Mouse (Mus musculus): ENCODE measurements at regions not wholly inside any gene's neighbourhood (a gene's known extent, or its start where the extent isn't known, plus 50 kb on each side); places are given as distances from the start of the nearest gene placed in this dataset.

GRCm38 (mm10) chr11:112449632-112450031 is 332.4 kb upstream of the Sox9 start:
- no peak for DNase-seq (ENCODE audit: low spot score)

- no peak for DNase-seq (ENCODE audit: low spot score)
Observed at GRCm38 (mm10) chr11:112450227-112450626, 331.8 kb upstream of the Sox9 start.

GRCm38 (mm10) chr11:112458075-112458474 is 323.9 kb upstream of the Sox9 start:
- no peak for DNase-seq (ENCODE audit: low spot score)

GRCm38 (mm10) chr11:112463121-112463520 is 318.9 kb upstream of the Sox9 start:
- DNase-seq (ENCODE audit: low spot score): no peak

- DNase-seq (ENCODE audit: low spot score): no peak
Observed at GRCm38 (mm10) chr11:112464386-112464785, 317.6 kb upstream of the Sox9 start.

- no peak for DNase-seq (ENCODE audit: low spot score)
Observed at GRCm38 (mm10) chr11:112470336-112470735, 311.7 kb upstream of the Sox9 start.

GRCm38 (mm10) chr11:112473237-112473636 is 308.8 kb upstream of the Sox9 start:
- no peak for DNase-seq (ENCODE audit: low spot score)

- DNase-seq (ENCODE audit: low spot score): no peak
Observed at GRCm38 (mm10) chr11:112473681-112474080, 308.3 kb upstream of the Sox9 start.

GRCm38 (mm10) chr11:112480360-112480759 is 301.7 kb upstream of the Sox9 start:
- no peak for DNase-seq (ENCODE audit: low spot score)

- no peak for DNase-seq (ENCODE audit: low spot score)
Observed at GRCm38 (mm10) chr11:112501781-112502180, 280.2 kb upstream of the Sox9 start.

- DNase-seq (ENCODE audit: low spot score): no peak
Observed at GRCm38 (mm10) chr11:112519076-112519475, 262.9 kb upstream of the Sox9 start.

GRCm38 (mm10) chr11:112524983-112525382 is 257.0 kb upstream of the Sox9 start:
- no peak for DNase-seq (ENCODE audit: low spot score)

- DNase-seq (ENCODE audit: low spot score): no peak
Observed at GRCm38 (mm10) chr11:112542573-112542972, 239.5 kb upstream of the Sox9 start.

- DNase-seq (ENCODE audit: low spot score): no peak
Observed at GRCm38 (mm10) chr11:112543473-112543872, 238.6 kb upstream of the Sox9 start.

- DNase-seq (ENCODE audit: low spot score): no peak
Observed at GRCm38 (mm10) chr11:112545231-112546010, 236.6 kb upstream of the Sox9 start.

- no peak for DNase-seq (ENCODE audit: low spot score)
Observed at GRCm38 (mm10) chr11:112546162-112546561, 235.9 kb upstream of the Sox9 start.

GRCm38 (mm10) chr11:112552838-112553237 is 229.2 kb upstream of the Sox9 start:
- no peak for DNase-seq (ENCODE audit: low spot score)

- DNase-seq (ENCODE audit: low spot score): no peak
Observed at GRCm38 (mm10) chr11:112563027-112563426, 219.0 kb upstream of the Sox9 start.

- no peak for DNase-seq (ENCODE audit: low spot score)
Observed at GRCm38 (mm10) chr11:112564706-112565215, 217.3 kb upstream of the Sox9 start.

GRCm38 (mm10) chr11:112566071-112566470 is 216.0 kb upstream of the Sox9 start:
- no peak for DNase-seq (ENCODE audit: low spot score)

- DNase-seq (ENCODE audit: low spot score): no peak
Observed at GRCm38 (mm10) chr11:112587386-112587785, 194.6 kb upstream of the Sox9 start.

GRCm38 (mm10) chr11:112588088-112588487 is 193.9 kb upstream of the Sox9 start:
- DNase-seq (ENCODE audit: low spot score): no peak

GRCm38 (mm10) chr11:112590214-112590613 is 191.8 kb upstream of the Sox9 start:
- DNase-seq (ENCODE audit: low spot score): no peak

Data from ovary, postnatal 14 days (tissue).